Mouse (Mus musculus) T-helper 17 cell (primary cell): ENCODE results near the gene Zfp277.

ENCODE experiments used
- in situ Hi-C, 2 experiments: fragments of 300-600 bp; cut with MboI, MseI; formaldehyde crosslinking; loops; 1 replicate in 1 of 2; 2 replicates in 1 of 2; pipeline ENCODE4 v1.15.1; 2025; ENCODE audit warnings: high pct_unique_total_duplicates in 2 of 2

Gene Zfp277

GRCm38 (mm10) chr12:40446450-40447381 is 1.0 kb upstream of the Zfp277 start:
- in situ Hi-C loops = loop anchor here (5.0 to 25.0 kb wide), 4 partner anchors 219 to 578 kb away; partner anchors contain the start of genes Arl4a (in 1 of the 2) and Immp2l (in 1 of the 2)

- in situ Hi-C loops = loop anchor here (5.0 to 25.0 kb wide), 4 partner anchors 218 to 580 kb away; partner anchors contain the start of genes Arl4a (in 1 of the 2) and Immp2l (in 1 of the 2)
These were observed 496 bp downstream of the Zfp277 start for GRCm38 (mm10) chr12:40445206-40445605.

- in situ Hi-C loops = loop anchor here in 1 of 2 experiments (10.0 to 25.0 kb wide), 2 partner anchors 183 to 401 kb away; partner anchors contain the start of gene Arl4a
These were observed 7.7 kb downstream of the Zfp277 start for GRCm38 (mm10) chr12:40438049-40438448.

GRCm38 (mm10) chr12:40434101-40434500 is 11.6 kb downstream of the Zfp277 start:
- in situ Hi-C loops = loop anchor here in 1 of 2 experiments (10.0 to 25.0 kb wide), 2 partner anchors 179 to 397 kb away; partner anchors contain the start of gene Arl4a

GRCm38 (mm10) chr12:40431075-40431474 is 14.6 kb downstream of the Zfp277 start:
- in situ Hi-C loops = loop anchor here in 1 of 2 experiments (10.0 to 25.0 kb wide), 2 partner anchors 176 to 394 kb away; partner anchors contain the start of gene Arl4a

GRCm38 (mm10) chr12:40429976-40430375 is 15.7 kb downstream of the Zfp277 start:
- in situ Hi-C loops = loop anchor here in 1 of 2 experiments (10.0 to 25.0 kb wide), 2 partner anchors 175 to 393 kb away; partner anchors contain the start of gene Arl4a

- in situ Hi-C loops = loop anchor here in 1 of 2 experiments (25.0 kb wide), 1 partner anchor 390 kb away; the partner anchor contains the start of gene Arl4a
These were observed 18.1 kb downstream of the Zfp277 start for GRCm38 (mm10) chr12:40427606-40428005.

GRCm38 (mm10) chr12:40424991-40425390 is 20.7 kb downstream of the Zfp277 start:
- in situ Hi-C loops = loop anchor here in 1 of 2 experiments (25.0 kb wide), 1 partner anchor 388 kb away; the partner anchor contains the start of gene Arl4a

- in situ Hi-C loops = loop anchor here in 1 of 2 experiments (10.0 kb wide), 1 partner anchor 1202 kb away; no protein-coding TSS in a partner anchor
These were observed 28.4 kb downstream of the Zfp277 start for GRCm38 (mm10) chr12:40417257-40417656.

GRCm38 (mm10) chr12:40415312-40415925 is 30.3 kb downstream of the Zfp277 start:
- in situ Hi-C loops = loop anchor here in 1 of 2 experiments (10.0 kb wide), 1 partner anchor 1201 kb away; no protein-coding TSS in a partner anchor

- in situ Hi-C loops = loop anchor here (5.0 to 10.0 kb wide), 2 partner anchors 77 to 1200 kb away; no protein-coding TSS in a partner anchor
These were observed 30.9 kb downstream of the Zfp277 start for GRCm38 (mm10) chr12:40414682-40415311.

GRCm38 (mm10) chr12:40399812-40400211 is 45.9 kb downstream of the Zfp277 start:
- in situ Hi-C loops = no loop called here

GRCm38 (mm10) chr12:40399386-40399785 is 46.3 kb downstream of the Zfp277 start:
- in situ Hi-C loops = no loop called here

- in situ Hi-C loops = no loop called here
These were observed 46.8 kb downstream of the Zfp277 start for GRCm38 (mm10) chr12:40398916-40399315.

GRCm38 (mm10) chr12:40392869-40393268 is 52.8 kb downstream of the Zfp277 start:
- in situ Hi-C loops = no loop called here

GRCm38 (mm10) chr12:40391262-40391661 is 54.4 kb downstream of the Zfp277 start:
- in situ Hi-C loops = no loop called here

GRCm38 (mm10) chr12:40387786-40388185 is 57.9 kb downstream of the Zfp277 start:
- in situ Hi-C loops = loop anchor here in 1 of 2 experiments (5.0 kb wide), 1 partner anchor 40 kb away; no protein-coding TSS in a partner anchor

GRCm38 (mm10) chr12:40385301-40385700 is 60.4 kb downstream of the Zfp277 start:
- in situ Hi-C loops = loop anchor here in 1 of 2 experiments (5.0 kb wide), 1 partner anchor 38 kb away; no protein-coding TSS in a partner anchor

- in situ Hi-C loops = no loop called here
These were observed 62.0 kb downstream of the Zfp277 start for GRCm38 (mm10) chr12:40383718-40384117.

GRCm38 (mm10) chr12:40382539-40382938 is 63.2 kb downstream of the Zfp277 start:
- in situ Hi-C loops = no loop called here

GRCm38 (mm10) chr12:40381824-40382223 is 63.9 kb downstream of the Zfp277 start:
- in situ Hi-C loops = no loop called here
